Mouse (Mus musculus) left cerebral cortex, adult 9 months (tissue): ENCODE data around the gene Olfr718-ps1.
A peak's percentile ranks its signal among the peaks of the same experiment; 100 is the strongest.

Experiments used
- DNase-seq, 2 experiments: peaks; one replicate each; pipeline ENCODE4 v3.0.0; 2022; ENCODE audit warnings: low spot score in 2 of 2

Olfr718-ps1 gene

DNA sequence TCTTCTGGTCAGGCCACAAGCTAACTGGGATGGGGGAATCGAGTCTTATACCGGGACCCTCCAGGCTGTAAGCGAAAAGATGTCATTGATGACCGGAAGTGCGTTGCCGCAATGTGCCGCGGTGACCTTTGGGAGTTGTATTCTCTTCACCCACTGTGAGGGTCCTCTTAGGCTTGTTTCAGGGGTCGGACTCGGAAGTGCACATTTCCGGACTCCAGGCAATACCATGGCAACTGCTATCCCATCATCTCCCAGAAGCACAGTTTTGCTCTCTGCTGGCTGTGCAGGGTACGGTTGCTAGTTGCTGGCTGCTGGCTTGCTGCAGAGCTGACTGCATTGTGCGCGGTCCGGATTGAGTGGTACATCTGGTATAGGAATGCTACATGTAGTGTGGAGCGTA, 18.3 kb downstream of the Olfr718-ps1 start:
- DNase-seq = no peak

DNA sequence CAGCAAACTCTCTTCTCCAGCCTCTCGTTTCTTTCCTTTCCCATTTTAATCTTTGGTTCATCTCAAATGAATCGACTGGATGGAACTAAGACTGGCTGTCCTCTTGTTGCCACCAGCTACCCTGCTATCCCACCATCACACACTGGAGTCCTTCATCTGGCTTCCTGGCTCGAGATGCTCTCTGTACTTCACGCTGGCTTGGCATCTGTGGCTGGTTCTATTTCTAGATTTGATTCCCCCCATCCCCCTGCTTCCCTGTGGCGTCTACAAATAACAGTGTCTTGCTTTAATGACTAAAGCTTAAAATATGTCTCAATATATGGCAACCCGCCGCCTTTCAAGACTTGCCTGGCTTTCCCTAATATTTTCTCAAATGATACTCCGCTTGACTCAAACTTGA, 19.5 kb downstream of the Olfr718-ps1 start:
- DNase-seq = peak in 1 of 2 experiments; percentile 8

DNA sequence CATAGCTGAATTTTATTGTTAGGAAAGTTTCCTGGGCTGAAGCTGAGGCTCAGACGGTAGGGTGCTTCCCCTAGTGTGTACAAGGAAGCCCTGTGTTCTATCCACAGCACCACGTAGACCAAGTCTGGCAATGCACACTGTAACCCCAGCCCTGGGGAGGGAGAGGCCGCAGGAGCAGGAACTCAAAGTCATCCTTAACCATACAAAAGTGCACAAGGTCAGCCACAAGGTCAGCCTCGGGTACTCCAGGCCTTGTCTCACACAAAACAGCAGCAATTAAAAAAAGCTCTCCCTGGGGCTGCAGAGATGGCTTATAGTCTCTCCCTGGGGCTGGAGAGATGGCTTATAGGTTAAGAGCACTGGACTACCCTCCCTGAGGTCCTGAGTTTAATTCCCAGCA, 20.5 kb downstream of the Olfr718-ps1 start:
- no peak for DNase-seq

DNA sequence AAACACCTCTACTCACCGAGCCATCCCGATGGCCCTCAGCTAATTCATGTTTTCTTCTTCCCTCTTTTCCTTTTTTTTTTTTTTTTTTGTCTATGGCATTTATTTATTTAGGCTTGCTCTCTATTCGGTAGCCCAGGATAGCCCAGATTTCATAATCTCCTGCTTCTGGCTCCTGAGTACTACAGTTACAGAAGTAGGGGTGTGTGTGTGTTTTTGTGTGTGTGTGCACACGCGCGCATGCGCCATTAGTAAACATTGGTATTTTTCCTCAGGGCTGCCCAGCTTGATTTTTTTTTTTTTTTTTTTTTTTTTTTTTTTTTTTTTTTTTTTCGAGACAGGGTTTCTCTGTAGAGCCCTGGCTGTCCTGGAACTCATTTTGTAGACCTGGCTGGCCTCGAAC, 21.3 kb downstream of the Olfr718-ps1 start:
- DNase-seq = no peak

DNA sequence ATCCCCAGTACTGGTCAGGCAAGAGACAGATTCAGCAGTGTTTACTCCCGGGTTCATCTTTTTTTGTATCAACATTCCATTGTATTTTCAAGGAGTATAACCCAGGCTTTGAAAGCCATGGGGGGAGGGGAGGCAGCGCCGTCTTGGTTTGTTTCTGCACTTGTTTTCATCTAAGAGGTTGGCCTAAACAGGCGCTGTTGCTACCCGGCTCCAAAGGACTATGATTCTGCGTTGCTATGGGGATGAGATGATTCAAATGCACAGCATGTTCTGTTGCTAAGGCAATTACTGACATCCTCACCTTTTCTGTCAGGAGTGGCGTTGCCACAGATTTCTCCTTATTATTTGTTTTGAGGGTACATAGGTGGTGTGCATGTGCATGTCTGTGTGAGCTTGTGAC, 21.8 kb downstream of the Olfr718-ps1 start:
- peak; percentile 16 to 62 for DNase-seq

DNA sequence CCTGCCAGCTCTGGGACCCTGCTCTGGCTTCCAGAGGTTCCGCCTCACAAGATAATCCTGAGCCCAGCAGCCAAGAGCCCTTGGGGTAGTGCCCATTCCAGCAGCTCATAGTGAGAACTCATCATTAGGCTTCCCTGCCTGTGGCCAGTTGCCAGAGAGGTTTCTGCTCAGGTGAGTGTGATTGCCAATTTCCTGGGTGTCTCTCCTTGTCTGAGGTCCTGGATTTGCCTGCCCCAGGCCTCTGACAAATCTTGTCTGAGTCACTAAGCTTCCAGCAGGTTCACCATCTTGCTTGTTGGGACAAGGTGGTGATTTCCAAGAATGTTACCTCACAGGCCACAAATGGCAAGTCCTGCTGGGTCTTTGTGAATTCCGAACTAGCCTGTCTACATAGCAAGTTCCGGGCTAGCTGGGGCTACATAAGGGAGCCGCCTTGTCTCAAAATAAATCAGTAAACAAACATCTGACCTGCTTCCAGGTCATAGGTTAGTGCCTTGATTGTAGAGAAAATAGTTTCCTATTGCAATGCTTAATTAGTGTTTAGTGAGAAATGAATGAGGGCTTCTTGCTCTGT, 22.5 kb downstream of the Olfr718-ps1 start:
- DNase-seq = no peak

DNA sequence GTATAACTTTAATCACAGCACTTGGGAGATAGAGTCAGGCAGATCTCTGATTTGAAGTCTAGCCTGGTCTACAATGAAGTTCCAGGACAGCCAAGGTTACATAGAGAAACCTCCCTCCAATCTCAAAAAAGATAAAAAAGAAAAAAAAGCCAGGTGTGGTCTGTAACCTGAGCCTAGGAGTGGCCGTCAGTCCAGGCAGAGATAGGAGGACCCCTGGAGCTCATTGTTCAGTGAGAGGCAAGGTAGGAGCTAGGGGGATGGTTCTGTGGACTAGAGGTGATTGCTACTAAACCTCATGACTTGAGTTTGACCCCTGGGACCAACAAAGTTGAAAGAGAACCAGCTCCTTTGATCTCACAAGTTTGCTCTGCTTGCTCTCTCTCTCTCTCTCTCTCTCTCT, 24.7 kb downstream of the Olfr718-ps1 start:
- DNase-seq = no peak

DNA sequence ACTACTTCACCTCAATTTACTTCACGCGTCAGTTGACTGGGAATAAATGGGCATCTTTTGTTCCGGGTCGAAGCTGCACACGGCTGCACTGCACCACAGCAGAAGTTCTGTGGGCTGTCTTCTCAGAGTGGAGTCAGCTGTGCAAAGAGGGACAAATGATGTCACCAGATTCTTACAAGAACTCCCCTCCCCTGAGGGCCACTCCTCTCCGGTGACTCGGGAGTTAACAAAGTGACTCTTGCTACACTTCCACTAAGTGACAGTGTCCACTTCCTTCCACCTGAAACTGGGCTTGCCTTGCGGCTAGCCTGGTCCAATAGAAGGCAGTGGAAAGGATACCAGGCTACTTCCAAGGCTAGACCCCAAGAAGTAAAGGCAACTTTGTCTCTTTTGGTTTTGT, 25.3 kb downstream of the Olfr718-ps1 start:
- no peak for DNase-seq

DNA sequence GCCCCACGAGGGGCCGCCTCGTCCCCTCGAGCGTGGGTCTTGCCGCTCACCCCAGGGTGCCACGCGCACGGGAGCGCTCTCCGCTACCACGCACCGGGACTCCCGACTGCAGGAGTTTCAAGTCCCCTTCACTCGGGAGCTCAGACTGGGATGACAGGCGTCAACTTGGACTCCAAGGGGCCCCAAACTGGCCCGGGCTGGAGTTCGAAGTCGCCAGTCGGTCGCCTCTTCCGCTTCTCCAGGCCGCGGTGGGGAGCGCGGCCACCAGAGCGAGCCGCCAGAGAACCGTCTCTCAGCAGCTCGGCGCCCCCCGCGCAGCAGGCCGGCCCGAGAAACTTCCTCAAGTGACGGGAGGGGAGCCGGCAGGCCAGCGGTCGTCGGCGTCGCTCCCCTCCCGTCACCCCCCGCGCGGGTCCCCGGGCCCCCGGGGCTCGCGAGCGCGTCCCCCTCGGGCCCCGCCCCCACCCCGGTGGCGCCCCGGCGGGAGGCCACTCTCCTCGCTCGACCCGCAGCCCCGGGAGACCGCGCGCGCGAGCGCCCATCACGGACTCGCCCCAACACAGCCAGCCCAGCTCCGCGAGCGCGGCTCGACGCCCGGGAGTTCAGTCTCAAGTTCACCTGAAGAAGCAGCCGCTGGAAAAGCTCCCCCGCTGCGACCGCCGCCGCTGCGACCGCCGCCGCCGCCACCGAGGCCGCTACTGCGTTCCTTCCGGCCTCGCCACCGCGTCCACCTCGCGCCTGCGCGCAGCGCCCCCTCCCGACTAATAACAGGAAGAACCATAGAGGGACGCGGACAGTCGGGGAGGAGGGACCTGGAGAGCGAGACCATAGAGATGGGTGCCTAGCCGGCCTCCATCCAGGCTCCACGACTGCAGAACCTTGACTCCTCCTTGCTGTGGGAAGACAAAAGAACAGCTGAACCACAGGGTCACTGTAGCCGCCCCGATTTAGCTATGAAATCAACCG, 34.8 kb downstream of the Olfr718-ps1 start, which contains the start of gene Rnf216:
TSS of gene Rnf216 (minus strand) at position 714 of the 966 bp plus-strand sequence.
- DNase-seq = peak; percentile 86 to 96

DNA sequence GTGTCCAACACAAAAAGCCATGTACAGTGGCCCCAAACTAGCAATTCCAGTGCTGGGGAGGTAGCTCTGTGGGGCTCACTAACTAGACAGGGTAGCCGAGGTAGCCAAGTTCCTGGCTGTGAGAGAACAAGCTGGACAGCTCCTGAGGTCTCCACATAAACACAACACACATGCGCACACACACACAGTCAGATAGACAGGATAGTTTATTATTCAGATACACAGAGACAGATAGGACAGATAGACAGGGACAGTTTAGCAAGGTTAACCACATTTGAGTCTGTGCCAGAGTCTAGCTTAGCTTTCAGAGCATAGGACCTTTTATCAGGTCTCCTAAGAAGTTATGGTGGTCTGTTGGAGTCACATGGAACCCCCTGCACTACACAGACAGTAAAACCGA, 40.5 kb downstream of the Olfr718-ps1 start:
- DNase-seq = no peak

DNA sequence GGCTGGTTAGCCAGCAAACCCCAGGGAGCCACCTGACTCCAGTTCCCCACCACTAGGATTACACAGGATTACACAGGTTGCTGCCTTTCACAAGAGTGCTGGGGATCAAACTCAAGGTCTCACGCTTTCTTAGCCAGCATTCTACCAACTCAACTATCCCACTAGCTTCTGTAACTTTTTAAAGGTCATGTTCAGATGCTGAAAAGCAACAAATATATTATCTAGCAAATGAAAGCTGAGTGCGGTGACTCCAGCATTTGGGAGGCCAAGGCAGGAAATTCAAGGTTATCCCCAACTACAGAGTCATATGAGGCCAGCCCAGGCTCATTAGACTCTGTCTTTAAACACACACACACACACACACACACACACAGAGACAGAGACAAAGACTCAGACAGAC, 44.1 kb downstream of the Olfr718-ps1 start:
- no peak for DNase-seq

DNA sequence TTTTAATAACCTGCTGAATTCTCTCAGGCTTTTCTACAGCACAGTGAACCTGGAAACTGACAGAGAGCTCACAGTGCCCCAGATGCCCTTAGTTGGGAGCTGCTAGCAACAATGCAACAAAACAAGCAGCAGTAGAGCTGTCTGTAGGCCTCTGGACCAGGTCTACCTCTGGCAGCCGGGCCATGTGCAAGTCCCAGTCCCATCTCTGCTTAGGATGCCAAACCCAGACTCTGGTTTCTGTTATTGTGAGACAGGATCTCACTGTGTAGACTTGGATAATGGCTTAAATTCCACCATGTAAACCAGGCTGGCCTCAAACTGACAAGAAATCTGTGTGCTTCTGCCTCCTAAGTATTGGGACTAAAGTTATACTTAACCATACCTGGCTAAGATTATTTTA, 45.8 kb downstream of the Olfr718-ps1 start:
- no peak for DNase-seq

DNA sequence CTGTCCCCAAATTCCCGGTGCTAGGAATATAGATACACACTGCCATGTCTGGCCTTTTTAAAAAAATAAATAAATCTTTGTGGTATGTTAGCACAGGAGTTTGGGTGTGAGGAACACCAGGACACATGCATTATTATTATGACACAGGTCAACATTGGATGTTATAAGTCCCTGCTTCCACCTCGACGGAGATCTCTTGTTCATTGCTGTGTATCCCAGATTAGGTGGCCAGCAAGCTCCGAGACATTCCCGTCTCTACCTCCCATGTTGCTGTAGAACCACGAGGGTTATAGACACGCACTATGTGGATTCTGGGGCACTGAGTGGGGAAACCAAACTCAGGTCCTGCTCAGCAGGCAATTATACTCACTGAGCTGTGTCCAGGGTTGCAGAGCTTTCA, 52.1 kb downstream of the Olfr718-ps1 start:
- no peak for DNase-seq

DNA sequence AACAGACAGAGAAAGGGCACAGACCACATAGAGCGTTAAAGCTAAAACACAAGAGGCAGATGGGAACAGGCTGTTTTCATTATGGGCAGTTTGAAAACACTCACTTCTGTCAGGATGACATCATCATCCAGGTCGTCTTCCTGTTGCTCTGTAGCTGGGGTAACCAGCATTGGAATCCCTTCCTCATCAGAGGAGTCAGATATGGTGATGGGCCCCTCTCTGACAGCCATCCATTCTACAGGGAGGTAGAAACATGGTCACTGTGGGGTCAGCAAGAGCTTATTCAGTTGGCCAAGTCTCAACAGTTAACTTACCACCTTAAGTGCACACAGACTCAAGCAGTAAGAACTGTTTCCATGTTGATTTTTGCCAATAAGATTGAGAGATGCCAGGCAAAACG, 54.5 kb downstream of the Olfr718-ps1 start:
- no peak for DNase-seq

DNA sequence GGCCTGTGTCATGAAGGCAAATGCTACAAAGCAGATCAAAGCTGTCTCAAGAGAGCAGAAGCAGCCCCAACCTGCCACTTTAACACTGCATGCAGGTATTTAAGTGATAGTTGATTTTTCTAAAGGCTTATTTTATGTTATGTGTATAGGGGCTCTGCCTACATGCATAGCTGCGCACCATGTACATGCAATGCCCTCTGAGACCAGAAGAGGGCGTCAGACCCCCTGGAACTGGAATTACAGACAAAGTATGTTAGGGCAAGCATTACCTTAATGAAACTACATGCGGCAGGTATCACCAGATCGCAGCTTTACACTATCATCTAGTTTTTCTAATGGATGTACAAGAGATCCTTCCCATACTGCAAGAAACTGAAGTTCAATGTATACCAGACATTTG, 62.5 kb downstream of the Olfr718-ps1 start:
- peak in 1 of 2 experiments; percentile 15 for DNase-seq
